Mouse (Mus musculus): ENCODE results near the gene Sorl1. TPM values are rescaled to one million over a fixed set of nuclear protein-coding genes. Genes with fewer than 3 reads are reported as not detected.

The Sorl1 gene
- polyA plus RNA-seq, 1 experiment from 2014 or later: 3.6 TPM

DNA sequence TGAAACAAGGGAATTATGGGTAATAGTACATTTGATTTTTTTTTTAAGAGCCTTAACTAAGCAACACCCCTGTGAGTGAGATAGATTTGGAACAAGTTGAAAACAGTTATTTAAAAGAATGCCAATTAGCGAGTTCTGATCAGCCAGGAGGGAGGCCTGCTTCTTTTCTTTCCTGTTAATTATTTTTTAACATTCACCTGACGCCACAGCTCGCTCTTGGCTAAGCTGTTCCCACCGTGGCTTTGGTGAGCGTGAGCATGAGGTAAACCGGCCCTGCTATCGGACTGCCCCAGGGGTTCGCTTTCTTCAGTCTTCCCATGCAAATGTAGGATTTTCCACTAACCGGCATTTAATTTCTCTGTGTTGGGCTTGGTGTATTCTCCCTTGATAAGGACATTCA is 128.8 kb downstream of the Sorl1 start:
- H3K27ac ChIP-seq (replicated peaks in 1 of 2; ENCODE audit: control insufficient read depth in 1 of 2, insufficient read depth in 1 of 2, low read depth in 2 of 2, low read length in 2 of 2): no peak overlapping the region
- H3K4me2 ChIP-seq (ENCODE audit: low read length): no peak overlapping the region
- no peak overlapping the region for H3K4me3 ChIP-seq (ENCODE audit: control insufficient read depth in 1 of 2, insufficient read depth in 1 of 2, low read depth in 1 of 2, low read length in 2 of 2)
- no peak overlapping the region for H3K9ac ChIP-seq (ENCODE audit: low read length)
- H3K27me3 ChIP-seq (ENCODE audit: control insufficient read depth, insufficient read depth, low read length): no peaks in the 10 kb centered on the region
- ATAC-seq (ENCODE audit: insufficient number of reproducible peaks, insufficient read depth, low FRiP score, low read depth): no peak
- no peaks in the 10 kb centered on the region for H3K4me1 ChIP-seq (ENCODE audit: control insufficient read depth in 2 of 2, insufficient read depth in 2 of 2, low read length in 2 of 2)
- H3K36me3 ChIP-seq (ENCODE audit: control insufficient read depth, insufficient read depth, low read length): no peaks in the 10 kb centered on the region
- WGBS: 89% methylated on average over 9 of the region's 9 CpGs
- no peaks in the 10 kb centered on the region for H3K9me3 ChIP-seq (ENCODE audit: control insufficient read depth, low read length)

DNA sequence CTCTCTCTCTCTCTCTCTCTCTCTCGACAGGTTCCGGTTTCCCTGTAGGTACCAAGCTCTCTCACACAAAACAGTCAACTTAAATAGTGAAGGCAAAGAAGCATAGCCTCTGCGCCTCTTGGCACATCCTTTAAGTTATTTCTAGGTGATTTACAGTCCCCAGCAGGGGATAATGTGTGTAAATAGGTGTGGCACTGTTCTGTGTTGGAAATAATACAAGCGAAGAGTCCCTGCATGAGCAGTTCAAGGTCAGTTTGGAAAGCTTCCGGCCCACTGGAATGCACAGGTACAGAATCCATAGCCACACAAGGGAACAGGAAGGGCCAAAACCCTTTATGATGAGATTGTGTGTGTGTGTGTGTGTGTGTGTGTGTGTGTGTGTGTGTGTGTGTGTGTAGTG is 130.3 kb downstream of the Sorl1 start:
- WGBS: 85% methylated on average over 5 of the region's 5 CpGs
- no peak overlapping the region for H3K9ac ChIP-seq (ENCODE audit: low read length)
- no peak overlapping the region for H3K27ac ChIP-seq (replicated peaks in 1 of 2; ENCODE audit: control insufficient read depth in 1 of 2, insufficient read depth in 1 of 2, low read depth in 2 of 2, low read length in 2 of 2)
- no peaks in the 10 kb centered on the region for H3K27me3 ChIP-seq (ENCODE audit: control insufficient read depth, insufficient read depth, low read length)
- no peak for ATAC-seq (ENCODE audit: insufficient number of reproducible peaks, insufficient read depth, low FRiP score, low read depth)
- H3K4me3 ChIP-seq (ENCODE audit: control insufficient read depth in 1 of 2, insufficient read depth in 1 of 2, low read depth in 1 of 2, low read length in 2 of 2): no peak overlapping the region
- H3K4me2 ChIP-seq (ENCODE audit: low read length): no peak overlapping the region
- H3K9me3 ChIP-seq (ENCODE audit: control insufficient read depth, low read length): no peaks in the 10 kb centered on the region
- no peaks in the 10 kb centered on the region for H3K36me3 ChIP-seq (ENCODE audit: control insufficient read depth, insufficient read depth, low read length)
- H3K4me1 ChIP-seq (ENCODE audit: control insufficient read depth in 2 of 2, insufficient read depth in 2 of 2, low read length in 2 of 2): no peaks in the 10 kb centered on the region

DNA sequence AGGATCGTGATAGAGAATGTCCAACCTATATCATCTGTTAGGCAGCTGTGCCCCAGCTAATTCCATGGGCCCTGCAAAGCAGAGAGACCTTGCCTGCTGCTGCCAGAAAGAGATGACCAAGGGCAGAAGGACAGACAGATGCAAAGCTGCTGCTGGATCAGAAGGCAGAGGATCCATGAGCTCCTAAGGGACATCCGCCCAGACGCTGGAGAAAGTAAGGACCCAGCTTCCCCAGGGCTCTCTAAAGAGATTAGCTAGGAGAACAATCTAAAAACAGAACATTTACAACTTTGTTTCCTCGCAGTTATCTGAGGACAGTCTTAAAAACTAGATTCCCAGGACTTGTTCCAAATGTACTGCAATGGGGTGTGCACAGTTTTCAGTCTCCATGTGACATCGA is 131.3 kb downstream of the Sorl1 start:
- H3K4me2 ChIP-seq (ENCODE audit: low read length): no peak overlapping the region
- no peak for ATAC-seq (ENCODE audit: insufficient number of reproducible peaks, insufficient read depth, low FRiP score, low read depth)
- H3K4me1 ChIP-seq (ENCODE audit: control insufficient read depth in 2 of 2, insufficient read depth in 2 of 2, low read length in 2 of 2): no peaks in the 10 kb centered on the region
- 63% methylated on average over 5 of the region's 5 CpGs for WGBS
- H3K4me3 ChIP-seq (ENCODE audit: control insufficient read depth in 1 of 2, insufficient read depth in 1 of 2, low read depth in 1 of 2, low read length in 2 of 2): no peak overlapping the region
- no peaks in the 10 kb centered on the region for H3K9me3 ChIP-seq (ENCODE audit: control insufficient read depth, low read length)
- H3K27me3 ChIP-seq (ENCODE audit: control insufficient read depth, insufficient read depth, low read length): no peaks in the 10 kb centered on the region
- H3K27ac ChIP-seq (replicated peaks in 1 of 2; ENCODE audit: control insufficient read depth in 1 of 2, insufficient read depth in 1 of 2, low read depth in 2 of 2, low read length in 2 of 2): no peak overlapping the region
- H3K36me3 ChIP-seq (ENCODE audit: control insufficient read depth, insufficient read depth, low read length): no peaks in the 10 kb centered on the region
- H3K9ac ChIP-seq (ENCODE audit: low read length): no peak overlapping the region

DNA sequence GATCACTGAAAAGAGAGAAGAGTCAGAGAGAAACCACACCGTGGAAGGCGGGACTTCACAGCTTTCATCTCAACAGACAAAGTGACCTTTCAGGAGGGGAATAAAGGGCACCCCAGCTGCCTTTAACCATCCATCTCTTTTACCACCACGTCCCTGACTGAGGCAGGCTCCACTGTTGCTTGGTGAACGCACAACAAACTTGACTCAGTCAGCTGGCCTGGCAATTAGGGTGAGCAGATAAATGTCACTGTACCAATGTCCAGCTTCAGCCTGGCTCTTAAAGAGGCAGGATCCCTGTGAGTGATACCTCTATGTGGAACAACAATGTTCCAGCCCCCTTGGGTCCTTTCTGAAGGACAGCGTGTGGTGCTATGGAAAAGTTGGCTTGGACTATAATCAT is 138.5 kb downstream of the Sorl1 start:
- H3K36me3 ChIP-seq (ENCODE audit: control insufficient read depth, insufficient read depth, low read length): no peaks in the 10 kb centered on the region
- no peaks in the 10 kb centered on the region for H3K27me3 ChIP-seq (ENCODE audit: control insufficient read depth, insufficient read depth, low read length)
- ATAC-seq (ENCODE audit: insufficient number of reproducible peaks, insufficient read depth, low FRiP score, low read depth): no peak
- no peak overlapping the region for H3K4me2 ChIP-seq (ENCODE audit: low read length)
- H3K4me3 ChIP-seq (ENCODE audit: control insufficient read depth in 1 of 2, insufficient read depth in 1 of 2, low read depth in 1 of 2, low read length in 2 of 2): no peak overlapping the region
- H3K4me1 ChIP-seq (ENCODE audit: control insufficient read depth in 2 of 2, insufficient read depth in 2 of 2, low read length in 2 of 2): peaks cover 12 to 13% of the 10 kb centered on the region in 2 experiments
- no peaks in the 10 kb centered on the region for H3K9me3 ChIP-seq (ENCODE audit: control insufficient read depth, low read length)
- WGBS: 61% methylated on average over 5 of the region's 5 CpGs
- H3K9ac ChIP-seq (ENCODE audit: low read length): no peak overlapping the region
- H3K27ac ChIP-seq (replicated peaks in 1 of 2; ENCODE audit: control insufficient read depth in 1 of 2, insufficient read depth in 1 of 2, low read depth in 2 of 2, low read length in 2 of 2): no peak overlapping the region

DNA sequence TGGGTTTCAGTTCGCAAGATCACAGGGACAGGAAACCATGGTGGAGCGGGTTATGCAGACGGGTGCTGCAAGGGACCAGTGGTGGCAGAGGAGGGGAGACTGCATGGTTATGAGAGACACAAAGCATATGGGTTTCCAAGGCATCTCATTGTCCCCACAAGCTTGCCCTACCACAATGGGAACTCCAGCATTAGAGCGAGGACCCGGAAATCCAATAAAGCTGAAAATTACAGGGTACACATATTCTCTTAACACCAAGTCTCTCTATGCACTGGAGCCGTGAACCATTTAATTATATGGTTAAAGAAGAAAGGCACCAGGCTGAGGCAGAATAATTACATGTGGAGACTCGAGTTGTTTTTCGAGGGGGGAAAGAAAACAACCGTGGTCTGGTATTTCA is 139.0 kb downstream of the Sorl1 start:
- no peak overlapping the region for H3K27ac ChIP-seq (replicated peaks in 1 of 2; ENCODE audit: control insufficient read depth in 1 of 2, insufficient read depth in 1 of 2, low read depth in 2 of 2, low read length in 2 of 2)
- H3K9me3 ChIP-seq (ENCODE audit: control insufficient read depth, low read length): no peaks in the 10 kb centered on the region
- H3K9ac ChIP-seq (ENCODE audit: low read length): no peak overlapping the region
- WGBS: 80% methylated on average over 9 of the region's 9 CpGs
- no peak overlapping the region for H3K4me2 ChIP-seq (ENCODE audit: low read length)
- H3K27me3 ChIP-seq (ENCODE audit: control insufficient read depth, insufficient read depth, low read length): no peaks in the 10 kb centered on the region
- H3K4me1 ChIP-seq (ENCODE audit: control insufficient read depth in 2 of 2, insufficient read depth in 2 of 2, low read length in 2 of 2): peaks cover 12 to 13% of the 10 kb centered on the region in 2 experiments
- no peak overlapping the region for H3K4me3 ChIP-seq (ENCODE audit: control insufficient read depth in 1 of 2, insufficient read depth in 1 of 2, low read depth in 1 of 2, low read length in 2 of 2)
- no peak for ATAC-seq (ENCODE audit: insufficient number of reproducible peaks, insufficient read depth, low FRiP score, low read depth)
- no peaks in the 10 kb centered on the region for H3K36me3 ChIP-seq (ENCODE audit: control insufficient read depth, insufficient read depth, low read length)

DNA sequence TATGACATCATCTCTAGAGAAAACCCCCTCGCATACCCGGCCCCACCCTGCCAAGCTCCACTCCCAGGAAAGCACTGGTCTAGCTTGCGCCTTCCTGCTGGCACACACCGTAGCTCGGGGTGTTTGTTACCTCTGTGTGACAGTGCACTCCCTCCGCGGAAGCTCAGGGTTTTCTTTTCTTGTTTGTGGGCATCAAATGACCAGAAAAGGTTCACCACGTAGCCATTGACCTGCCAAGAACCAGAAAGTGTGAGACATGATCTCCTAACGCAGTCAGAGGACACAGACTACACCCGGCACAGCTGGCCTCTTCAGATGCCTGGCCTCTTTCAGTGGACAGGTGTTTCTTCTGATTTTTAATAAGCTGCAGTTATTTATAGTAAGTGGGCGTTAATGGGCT is 139.8 kb downstream of the Sorl1 start:
- no peaks in the 10 kb centered on the region for H3K9me3 ChIP-seq (ENCODE audit: control insufficient read depth, low read length)
- no peak for ATAC-seq (ENCODE audit: insufficient number of reproducible peaks, insufficient read depth, low FRiP score, low read depth)

DNA sequence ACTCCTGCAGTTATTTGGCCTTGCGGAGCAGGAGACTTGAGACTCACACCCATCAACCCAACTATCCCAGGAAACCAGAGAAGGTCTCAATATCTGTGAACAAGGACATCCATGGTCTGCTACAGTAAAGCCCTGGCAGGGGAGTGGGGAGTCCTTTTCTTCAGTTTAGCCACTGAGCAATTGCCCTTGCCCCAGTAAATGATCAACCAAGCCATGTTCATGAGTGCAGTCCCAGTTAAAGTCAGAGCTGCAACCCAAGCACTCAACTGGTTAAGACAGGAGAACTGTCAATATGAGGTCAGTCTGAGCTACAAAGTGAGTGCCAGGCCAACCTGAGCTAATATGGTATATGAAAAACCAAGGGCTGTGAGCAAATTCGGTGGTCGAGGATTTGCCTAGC is 140.8 kb downstream of the Sorl1 start:
- Histone ChIP-seq H3K36me3 (ENCODE audit: control insufficient read depth, insufficient read depth, low read length) (no peaks in the 10 kb centered on the region), H3K27ac (replicated peaks in 1 of 2; ENCODE audit: control insufficient read depth in 1 of 2, insufficient read depth in 1 of 2, low read depth in 2 of 2, low read length in 2 of 2) (no peak overlapping the region), H3K9me3 (ENCODE audit: control insufficient read depth, low read length) (no peaks in the 10 kb centered on the region), H3K9ac (ENCODE audit: low read length) (no peak overlapping the region), H3K27me3 (ENCODE audit: control insufficient read depth, insufficient read depth, low read length) (no peaks in the 10 kb centered on the region), H3K4me2 (ENCODE audit: low read length) (no peak overlapping the region), H3K4me1 (ENCODE audit: control insufficient read depth in 2 of 2, insufficient read depth in 2 of 2, low read length in 2 of 2) (peaks cover 18 to 21% of the 10 kb centered on the region in 2 experiments), H3K4me3 (ENCODE audit: control insufficient read depth in 1 of 2, insufficient read depth in 1 of 2, low read depth in 1 of 2, low read length in 2 of 2) (no peak overlapping the region)
- ATAC-seq (ENCODE audit: insufficient number of reproducible peaks, insufficient read depth, low FRiP score, low read depth): no peak
- 88% methylated on average over 3 of the region's 3 CpGs for WGBS

More for the DNA sequence above, 139.8 kb downstream of the Sorl1 start:
- no peaks in the 10 kb centered on the region for H3K27me3 ChIP-seq (ENCODE audit: control insufficient read depth, insufficient read depth, low read length)
- peaks cover 12 to 13% of the 10 kb centered on the region in 2 experiments for H3K4me1 ChIP-seq (ENCODE audit: control insufficient read depth in 2 of 2, insufficient read depth in 2 of 2, low read length in 2 of 2)
- H3K4me3 ChIP-seq (ENCODE audit: control insufficient read depth in 1 of 2, insufficient read depth in 1 of 2, low read depth in 1 of 2, low read length in 2 of 2): no peak overlapping the region
- 74% methylated on average over 11 of the region's 11 CpGs for WGBS
- H3K9ac ChIP-seq (ENCODE audit: low read length): no peak overlapping the region
- no peaks in the 10 kb centered on the region for H3K36me3 ChIP-seq (ENCODE audit: control insufficient read depth, insufficient read depth, low read length)
- no peak overlapping the region for H3K27ac ChIP-seq (replicated peaks in 1 of 2; ENCODE audit: control insufficient read depth in 1 of 2, insufficient read depth in 1 of 2, low read depth in 2 of 2, low read length in 2 of 2)
- H3K4me2 ChIP-seq (ENCODE audit: low read length): no peak overlapping the region

DNA sequence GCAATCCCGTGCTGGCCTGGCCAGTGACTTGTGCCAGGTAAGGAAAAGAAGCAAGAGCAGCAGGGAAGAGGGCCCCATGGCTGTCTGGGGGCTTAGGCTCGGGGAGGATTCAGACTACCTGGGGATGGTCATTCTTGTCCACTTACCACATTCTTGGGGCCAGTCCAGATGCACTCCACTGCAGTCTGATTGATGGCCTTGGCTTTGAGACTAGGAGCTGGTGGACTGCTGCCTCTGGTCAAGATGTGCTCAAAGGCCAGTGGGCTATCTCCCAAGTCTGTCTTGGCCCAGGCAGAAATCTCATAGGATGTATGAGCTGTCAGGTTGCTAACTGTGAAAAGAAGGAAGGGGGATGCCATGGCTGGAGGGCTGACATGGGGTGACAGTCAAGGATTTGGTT is 141.3 kb downstream of the Sorl1 start:
- Histone ChIP-seq H3K36me3 (ENCODE audit: control insufficient read depth, insufficient read depth, low read length) (no peaks in the 10 kb centered on the region), H3K4me2 (ENCODE audit: low read length) (no peak overlapping the region), H3K9me3 (ENCODE audit: control insufficient read depth, low read length) (no peaks in the 10 kb centered on the region), H3K9ac (ENCODE audit: low read length) (no peak overlapping the region), H3K27ac (replicated peaks in 1 of 2; ENCODE audit: control insufficient read depth in 1 of 2, insufficient read depth in 1 of 2, low read depth in 2 of 2, low read length in 2 of 2) (no peak overlapping the region), H3K4me3 (ENCODE audit: control insufficient read depth in 1 of 2, insufficient read depth in 1 of 2, low read depth in 1 of 2, low read length in 2 of 2) (no peak overlapping the region), H3K4me1 (ENCODE audit: control insufficient read depth in 2 of 2, insufficient read depth in 2 of 2, low read length in 2 of 2) (peaks cover 21 to 22% of the 10 kb centered on the region in 2 experiments), H3K27me3 (ENCODE audit: control insufficient read depth, insufficient read depth, low read length) (no peaks in the 10 kb centered on the region)
- no peak for ATAC-seq (ENCODE audit: insufficient number of reproducible peaks, insufficient read depth, low FRiP score, low read depth)
- WGBS: 71% methylated on average over 2 of the region's 2 CpGs

All from heart, embryonic 14.5 days (tissue).